8 mouse cellular contexts compared by ENCODE assay signal in the genomic region with DNA sequence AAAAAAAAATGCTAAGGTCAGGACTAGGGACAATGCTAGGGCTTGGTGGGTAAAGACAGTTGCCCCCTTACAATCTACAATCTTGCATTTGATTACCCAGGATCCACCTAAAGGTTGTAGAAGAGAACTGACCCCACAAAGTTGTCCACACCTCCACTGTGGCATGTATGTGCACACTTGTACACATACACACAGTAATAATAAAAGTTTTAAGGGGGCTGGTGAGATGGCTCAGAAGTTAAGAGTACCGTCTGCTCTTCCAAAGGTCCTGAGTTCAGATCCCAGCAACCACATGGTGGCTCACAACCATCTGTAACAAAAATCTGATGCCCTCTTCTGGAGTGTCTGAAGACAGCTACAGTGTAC. TPM values are rescaled to one million over a fixed set of nuclear protein-coding genes. Genes with fewer than 3 reads are reported as not detected.
DNase-seq lines count a peak whose midpoint lies in the region; ATAC-seq and TF ChIP-seq lines count a peak whose summit lies in the region.

No protein-coding gene starts in this region.

- peak; percentile 31 for DNase-seq in cerebellum, adult 9-10 months
- DNase-seq in layer of hippocampus, adult 2 months (ENCODE audit: low spot score in 2 of 2) = no peak
- no peak for DNase-seq in layer of hippocampus, postnatal 10 days (ENCODE audit: low spot score in 2 of 2)
- no peak for DNase-seq in hindbrain, embryonic 14.5 days (ENCODE audit: low spot score)
- DNase-seq in spleen, adult 12 weeks (ENCODE audit: low spot score) = no peak
- DNase-seq in adrenal gland, postnatal 36 days = no peak

- no peaks in the 10 kb centered on the region for H3K9me3 ChIP-seq in hindbrain, embryonic 14.5 days (ENCODE audit: control insufficient read depth, low read length)
- H3K9me3 ChIP-seq in midbrain, embryonic 16.5 days (replicated peaks; ENCODE audit: control insufficient read depth, low read length, poor library complexity, severe bottlenecking) = no peaks in the 10 kb centered on the region

- H3K27ac ChIP-seq in layer of hippocampus, adult 2 months = peak overlapping the region; percentile 96
- H3K27ac ChIP-seq in hindbrain, embryonic 14.5 days = no peak overlapping the region
- 0 out of 2 replicates have a peak overlapping the region, but pooled peaks have one; percentile 22 for H3K27ac ChIP-seq in midbrain, embryonic 16.5 days (ENCODE audit: low read length)

- peaks cover 9% of the 10 kb centered on the region for H3K36me3 ChIP-seq in hindbrain, embryonic 14.5 days (replicated peaks; ENCODE audit: control insufficient read depth, insufficient read depth)
- H3K36me3 ChIP-seq in midbrain, embryonic 16.5 days (ENCODE audit: control insufficient read depth, insufficient read depth, low read length) = no peaks in the 10 kb centered on the region; the same call in 1 of the 2 replicates

- H3K27me3 ChIP-seq in hindbrain, embryonic 14.5 days (ENCODE audit: control insufficient read depth, insufficient read depth, low read length) = no peaks in the 10 kb centered on the region
- H3K27me3 ChIP-seq in midbrain, embryonic 16.5 days (ENCODE audit: control insufficient read depth, insufficient read depth, low read depth, low read length) = no peaks in the 10 kb centered on the region

- H3K4me2 ChIP-seq in hindbrain, embryonic 14.5 days (replicated peaks) = peak overlapping the region; percentile 78; the same call in 1 of the 2 replicates
- peak overlapping the region; percentile 86; the same call in 1 of the 2 replicates for H3K4me2 ChIP-seq in midbrain, embryonic 16.5 days (ENCODE audit: low read length)

- 85% methylated on average over 1 of the region's 1 CpGs for WGBS in hindbrain, embryonic 14.5 days
- 88% methylated on average over 1 of the region's 1 CpGs for WGBS in midbrain, embryonic 16.5 days

- TF ChIP-seq CTCF in layer of hippocampus, adult 2 months (conservative IDR thresholded peaks at IDR 0.05) = peak; percentile 22; the same call in 1 of the 2 replicates

- ATAC-seq in cerebellum, adult (ENCODE audit: insufficient number of reproducible peaks, low FRiP score, low TSS enrichment) = no peak
- ATAC-seq in hindbrain, embryonic 14.5 days (ENCODE audit: low FRiP score) = no peak
- no peak for ATAC-seq in midbrain, embryonic 16.5 days

- H3K4me1 ChIP-seq in hindbrain, embryonic 14.5 days (replicated peaks; ENCODE audit: control insufficient read depth, insufficient read depth, low read length) = peaks cover 17% of the 10 kb centered on the region; the same call in 1 of the 2 replicates
- H3K4me1 ChIP-seq in midbrain, embryonic 16.5 days (ENCODE audit: control insufficient read depth, insufficient read depth, low read length) = peaks cover 24% of the 10 kb centered on the region

- H3K4me3 ChIP-seq in layer of hippocampus, adult 2 months = no peak overlapping the region; the same call in 1 of the 2 replicates
- no peak overlapping the region for H3K4me3 ChIP-seq in hindbrain, embryonic 14.5 days (replicated peaks; ENCODE audit: low read length)
- no peak overlapping the region for H3K4me3 ChIP-seq in midbrain, embryonic 16.5 days (ENCODE audit: low read depth, low read length)

- no peak overlapping the region for H3K9ac ChIP-seq in hindbrain, embryonic 14.5 days
- H3K9ac ChIP-seq in midbrain, embryonic 16.5 days (ENCODE audit: low read depth, low read length) = no peak overlapping the region

RNA-seq across cellular contexts. Expression of a gene that starts 1.6 kb away (rescaled TPM):
- 10 to 100 TPM; 70.6 to 80.9 TPM for total RNA-seq in layer of hippocampus, adult 2 months (2021)
- 10 to 100 TPM; 77.9 to 79.1 TPM for total RNA-seq in layer of hippocampus, postnatal 10 days (2021)
- polyA plus RNA-seq in hindbrain, embryonic 14.5 days (2014; fragmentation: Nextera tagmentation; extraction: Ambion mirVana) = 79.8 and 95.3 TPM in 2 replicates
- 85.1 and 89.0 TPM in 2 replicates for polyA plus RNA-seq in midbrain, embryonic 16.5 days (2015; fragmentation: Nextera tagmentation; extraction: Ambion mirVana)
- total RNA-seq in adrenal gland, postnatal 36 days (2021) = 100 to 1,000 TPM; 299 to 300 TPM

RNA-seq across cellular contexts. Expression of a gene that starts 28.2 kb away (rescaled TPM):
- total RNA-seq in layer of hippocampus, adult 2 months (2021) = 100 to 1,000 TPM in 1 of 2 experiments, 10 to 100 TPM in 1; 97.7 to 102 TPM
- total RNA-seq in layer of hippocampus, postnatal 10 days (2021) = 100 to 1,000 TPM; 108 TPM
- 73.6 and 88.3 TPM in 2 replicates for polyA plus RNA-seq in hindbrain, embryonic 14.5 days (2014; fragmentation: Nextera tagmentation; extraction: Ambion mirVana)
- polyA plus RNA-seq in midbrain, embryonic 16.5 days (2015; fragmentation: Nextera tagmentation; extraction: Ambion mirVana) = 118 and 120 TPM in 2 replicates
- total RNA-seq in adrenal gland, postnatal 36 days (2021) = 100 to 1,000 TPM; 116 to 133 TPM

RNA-seq across cellular contexts. Expression of a gene that starts 42.2 kb away (rescaled TPM):
- total RNA-seq in layer of hippocampus, adult 2 months (2021) = 1 to 10 TPM; 2.1 to 2.6 TPM
- 1 to 10 TPM; 3.7 to 4.6 TPM for total RNA-seq in layer of hippocampus, postnatal 10 days (2021)
- polyA plus RNA-seq in hindbrain, embryonic 14.5 days (2014; fragmentation: Nextera tagmentation; extraction: Ambion mirVana) = 8.8 and 9.2 TPM in 2 replicates
- 5.6 and 8.8 TPM in 2 replicates for polyA plus RNA-seq in midbrain, embryonic 16.5 days (2015; fragmentation: Nextera tagmentation; extraction: Ambion mirVana)
- total RNA-seq in adrenal gland, postnatal 36 days (2021) = 1 to 10 TPM; 3.0 to 4.2 TPM

RNA-seq across cellular contexts. Expression of a gene that starts 52.6 kb away (rescaled TPM):
- 100 to 1,000 TPM; 274 to 276 TPM for total RNA-seq in layer of hippocampus, adult 2 months (2021)
- 100 to 1,000 TPM; 344 to 347 TPM for total RNA-seq in layer of hippocampus, postnatal 10 days (2021)
- 549 and 551 TPM in 2 replicates for polyA plus RNA-seq in hindbrain, embryonic 14.5 days (2014; fragmentation: Nextera tagmentation; extraction: Ambion mirVana)
- polyA plus RNA-seq in midbrain, embryonic 16.5 days (2015; fragmentation: Nextera tagmentation; extraction: Ambion mirVana) = 612 and 638 TPM in 2 replicates
- 1 to 10 TPM; 3.6 TPM for total RNA-seq in adrenal gland, postnatal 36 days (2021)
